Mouse (Mus musculus) adrenal gland, postnatal 10 days (tissue): Measurements from ENCODE around the gene Psd. TPM values are rescaled to one million over a fixed set of nuclear protein-coding genes. Genes with fewer than 3 reads are reported as not detected.

Source experiments
- DNase-seq: peaks from one replicate; pipeline ENCODE4 v3.0.0; 2021; ENCODE audit warnings: mixed read lengths
- long read RNA-seq, 2 experiments: library from polyadenylated mRNA; stranded (forward); transcript quantifications; one replicate each; pipeline ENCODE4 v2.0.0; 2021
- total RNA-seq, 2 experiments: library from RNA; stranded (reverse); gene quantifications; 2 replicates each; pipeline ENCODE4 v1.2.3; 2021

Gene Psd
- 10 to 100 TPM in 1 of 2 experiments, 1 to 10 TPM in 1; 8.2 to 11.9 TPM for total RNA-seq
- long read RNA-seq, experiment 1, partial matches to known transcripts, result 3 of 9 reads
- long read RNA-seq, experiment 1, other reads (novel, unspliced or antisense), result 2 of 9 reads
- long read RNA-seq, experiment 2, partial matches to known transcripts, result 3 of 7 reads
- long read RNA-seq, experiment 2, other reads (novel, unspliced or antisense), result 3 of 7 reads

DNA sequence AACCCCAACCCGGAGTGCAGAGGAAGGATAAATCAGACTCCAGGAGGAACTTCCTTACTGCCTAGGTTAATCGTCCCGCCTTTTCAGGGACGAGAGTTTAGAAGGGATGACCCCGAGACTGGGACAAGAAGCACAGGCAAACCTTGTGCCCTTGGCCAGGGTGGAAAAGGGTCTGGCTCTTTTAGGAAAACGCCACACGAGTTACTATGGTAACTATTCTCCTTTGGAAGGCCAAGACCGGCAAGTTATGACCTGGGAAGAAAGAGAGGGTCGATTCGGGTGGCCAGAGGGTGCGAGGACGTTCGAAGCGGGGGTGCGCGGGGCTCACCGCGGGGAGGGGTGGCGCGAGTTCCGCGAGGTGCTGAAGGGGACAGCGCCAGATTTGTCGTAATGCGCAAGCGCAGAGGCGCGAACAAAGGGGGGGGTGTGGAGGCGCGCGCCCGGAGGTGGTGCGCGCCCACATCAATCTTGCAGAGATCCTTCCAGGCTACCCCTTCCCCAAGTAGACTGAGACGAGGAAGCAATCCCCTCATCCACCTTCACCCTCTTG is at the start of gene Psd:
Gene Psd, minus strand, starts transcription at position 401 of the 550 bp plus-strand sequence.
- DNase-seq, result peak; percentile 83

DNA sequence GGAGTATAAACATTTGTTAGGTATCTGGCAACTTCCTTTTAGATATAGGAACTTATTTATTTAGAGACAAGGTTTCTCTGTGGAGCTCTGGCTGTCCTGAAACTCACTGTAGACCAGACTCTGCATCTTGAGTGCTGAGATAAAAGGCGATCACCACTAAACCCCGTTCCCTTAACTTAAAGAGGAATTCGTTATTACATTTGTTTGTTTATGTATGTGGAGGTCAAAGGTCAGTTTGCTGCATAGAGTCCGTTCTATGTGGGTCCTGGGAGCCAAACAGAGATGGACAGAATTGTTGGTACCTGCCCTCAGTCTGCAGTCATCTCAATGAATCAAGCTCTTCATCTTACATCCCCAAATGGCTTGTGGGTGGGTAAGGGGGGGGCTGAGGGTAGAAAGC is 48.9 kb upstream of the Psd start:
- no peak for DNase-seq

DNA sequence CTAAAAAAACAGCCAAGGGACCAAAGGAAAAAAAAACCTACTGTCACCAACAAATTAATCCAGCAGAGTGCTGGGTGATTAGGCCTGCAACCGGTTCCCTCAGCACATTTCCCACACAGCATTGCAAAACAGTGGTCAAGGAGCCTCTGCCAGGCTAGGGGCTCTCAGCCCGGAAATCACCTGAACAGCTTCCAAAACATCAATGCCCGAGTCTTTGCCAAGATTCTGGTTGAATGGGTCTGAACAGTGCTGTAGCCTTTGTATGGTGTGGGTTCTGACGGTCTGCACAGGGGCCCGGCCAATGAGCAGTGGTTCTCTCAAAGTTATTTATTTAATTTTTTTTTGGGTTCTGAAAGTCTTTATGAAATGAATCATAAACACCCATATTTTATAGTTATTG is 48.5 kb upstream of the Psd start:
- DNase-seq, result no peak

DNA sequence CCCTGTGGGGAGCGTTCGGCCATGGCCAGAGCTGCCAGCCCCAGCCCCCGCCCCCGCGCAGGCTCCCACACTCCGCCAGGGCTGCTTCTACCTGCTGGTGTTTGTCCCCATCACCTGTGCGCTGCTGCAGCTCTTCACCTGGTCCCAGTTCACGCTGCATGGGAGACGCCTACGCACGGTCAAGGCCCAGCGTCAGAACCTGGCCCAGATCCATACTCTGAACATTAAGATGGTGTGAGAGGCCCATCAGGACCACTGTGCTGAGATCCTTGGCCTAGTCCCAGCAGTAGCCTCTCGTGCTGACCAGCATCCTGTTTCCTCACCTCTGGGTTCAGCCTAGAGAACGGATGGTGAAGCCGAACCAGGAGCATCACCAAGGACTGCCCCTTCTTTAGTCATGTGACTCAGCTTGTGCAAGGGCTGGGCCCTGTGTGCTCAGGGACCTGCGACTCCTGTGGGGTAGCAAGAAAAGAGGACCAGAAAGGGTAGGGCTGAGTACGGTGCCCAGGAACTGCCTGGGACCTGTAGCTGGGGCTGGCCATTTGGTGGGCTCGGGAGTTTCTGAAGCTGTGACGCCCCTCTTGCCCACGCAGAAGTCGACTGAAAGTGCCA is 47.6 kb upstream of the Psd start:
- no peak for DNase-seq

DNA sequence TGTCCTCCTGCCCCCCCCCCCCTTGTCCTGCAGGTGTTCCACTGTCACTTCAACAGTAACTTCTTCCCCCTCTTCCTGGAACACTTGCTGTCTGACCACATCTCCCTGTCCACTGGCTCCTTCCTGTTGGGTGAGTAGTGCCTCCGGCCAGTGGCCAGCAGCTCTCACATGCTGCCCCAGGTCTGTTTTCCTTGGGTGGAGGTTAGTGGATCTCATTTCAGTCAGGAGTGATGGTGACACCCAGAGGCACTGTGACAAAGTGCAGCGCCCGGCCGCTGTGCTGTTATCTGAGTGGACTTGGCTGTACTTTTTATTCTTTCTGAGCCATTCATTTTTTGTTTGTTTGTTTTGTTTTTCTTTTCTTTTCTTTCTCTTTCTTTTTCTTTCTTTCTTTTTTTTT is 42.2 kb upstream of the Psd start:
- DNase-seq, result peak; percentile 77

DNA sequence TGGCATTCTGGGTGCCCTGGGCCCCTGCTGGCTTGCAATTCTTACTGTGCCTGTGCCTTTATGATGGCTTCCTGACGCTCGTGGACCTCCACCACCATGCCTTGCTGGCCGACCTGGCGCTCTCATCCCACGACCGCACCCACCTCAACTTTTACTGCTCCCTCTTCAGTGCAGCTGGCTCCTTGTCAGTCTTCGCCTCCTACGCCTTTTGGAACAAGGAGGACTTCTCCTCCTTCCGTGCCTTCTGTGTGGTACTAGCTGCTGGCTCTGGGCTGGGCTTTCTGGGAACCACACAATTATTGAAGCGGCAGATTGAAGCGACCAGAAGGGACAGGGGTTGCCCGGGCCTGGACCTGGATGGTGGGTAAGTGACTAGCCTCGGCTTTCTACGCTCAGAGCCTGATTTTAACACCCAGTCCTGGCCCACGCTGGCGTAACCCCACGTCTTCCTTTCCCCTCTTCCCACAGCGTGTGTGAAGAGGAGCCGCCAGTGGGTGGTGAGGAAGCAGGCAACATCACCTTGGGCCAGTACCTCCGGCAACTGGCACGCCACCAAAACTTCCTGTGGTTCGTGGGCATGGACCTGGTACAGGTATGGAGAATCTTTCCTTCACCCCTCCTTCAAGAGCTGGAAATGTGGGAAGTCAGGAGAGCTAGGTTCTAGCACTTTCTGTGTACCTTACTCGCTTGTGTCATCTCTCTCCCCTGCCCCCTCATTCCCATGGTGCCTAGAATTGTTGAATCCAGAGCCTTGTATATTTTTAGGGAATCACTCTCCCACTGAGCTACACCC is 41.0 kb upstream of the Psd start:
- DNase-seq, result no peak

DNA sequence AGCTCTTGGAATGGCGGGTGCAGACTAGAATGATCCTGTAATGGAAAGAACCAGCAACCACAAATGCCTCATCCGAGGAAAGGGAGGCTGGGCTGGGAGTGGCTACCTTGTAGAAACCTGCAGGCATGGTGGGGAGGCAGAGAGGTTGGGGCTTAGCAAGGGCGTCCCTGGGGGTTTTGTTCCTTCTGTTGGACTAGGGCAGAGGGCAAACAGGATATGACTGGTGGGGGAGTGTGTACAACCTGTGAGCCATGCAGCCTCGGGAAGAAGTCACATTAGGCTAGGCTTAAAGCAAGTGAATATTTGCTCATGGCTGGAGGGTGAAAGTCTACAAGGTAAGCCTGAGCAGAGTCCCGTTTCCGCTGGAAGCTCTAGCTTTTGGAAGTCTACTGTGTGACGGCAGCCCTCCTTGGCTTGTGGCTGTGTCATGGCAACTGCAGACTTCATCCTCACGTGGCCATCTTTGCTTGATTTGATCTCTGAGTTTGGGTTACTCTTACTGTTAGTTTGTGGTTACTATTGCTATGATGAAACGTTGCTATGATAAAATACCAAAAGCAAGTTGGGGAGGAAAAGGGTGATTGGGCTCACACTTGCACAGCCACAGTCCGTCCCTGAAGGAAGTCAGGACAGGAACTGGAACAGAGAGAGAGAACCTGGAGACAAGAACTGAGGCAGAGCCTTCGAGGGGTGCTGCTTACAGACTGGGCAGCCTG is 36.5 kb upstream of the Psd start:
- no peak for DNase-seq

DNA sequence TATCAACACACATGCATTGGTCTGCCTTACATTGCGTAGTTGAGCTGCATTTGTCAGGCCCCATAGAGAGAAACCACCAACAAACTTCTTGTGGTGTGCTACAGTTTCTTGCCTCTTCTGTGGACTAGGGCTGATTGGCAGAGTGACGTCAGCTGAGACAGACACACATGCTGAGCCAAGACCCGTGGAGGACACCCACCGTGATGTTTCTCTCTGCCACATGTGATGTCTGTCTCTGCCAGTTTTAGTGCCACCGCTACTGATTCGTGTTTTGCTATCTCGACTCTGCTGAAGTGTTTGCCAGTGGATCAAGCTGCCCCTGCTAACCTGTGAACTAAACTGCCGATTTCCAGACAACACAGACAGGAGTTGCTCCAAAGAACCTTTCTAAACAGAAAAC is 35.1 kb upstream of the Psd start:
- no peak for DNase-seq

DNA sequence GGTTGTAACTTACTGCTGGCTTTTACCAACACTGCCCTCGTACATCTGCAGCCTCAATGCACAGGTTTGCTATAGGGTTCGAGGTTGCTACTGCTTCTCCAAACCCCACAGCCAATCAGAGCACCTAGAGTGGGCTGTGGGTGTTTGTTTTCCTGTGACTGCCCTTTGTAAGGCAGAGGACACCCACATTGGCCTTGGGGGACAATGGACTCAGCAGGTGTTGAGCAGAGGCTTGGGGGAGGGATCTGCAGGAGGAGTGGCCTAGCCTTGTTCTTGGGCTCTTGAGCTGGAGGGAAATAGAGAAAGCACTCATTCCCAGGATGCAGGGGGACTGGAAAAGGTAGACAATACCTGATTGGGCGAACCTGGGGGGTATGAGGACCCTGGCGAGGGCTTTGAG is 31.4 kb upstream of the Psd start:
- no peak for DNase-seq

DNA sequence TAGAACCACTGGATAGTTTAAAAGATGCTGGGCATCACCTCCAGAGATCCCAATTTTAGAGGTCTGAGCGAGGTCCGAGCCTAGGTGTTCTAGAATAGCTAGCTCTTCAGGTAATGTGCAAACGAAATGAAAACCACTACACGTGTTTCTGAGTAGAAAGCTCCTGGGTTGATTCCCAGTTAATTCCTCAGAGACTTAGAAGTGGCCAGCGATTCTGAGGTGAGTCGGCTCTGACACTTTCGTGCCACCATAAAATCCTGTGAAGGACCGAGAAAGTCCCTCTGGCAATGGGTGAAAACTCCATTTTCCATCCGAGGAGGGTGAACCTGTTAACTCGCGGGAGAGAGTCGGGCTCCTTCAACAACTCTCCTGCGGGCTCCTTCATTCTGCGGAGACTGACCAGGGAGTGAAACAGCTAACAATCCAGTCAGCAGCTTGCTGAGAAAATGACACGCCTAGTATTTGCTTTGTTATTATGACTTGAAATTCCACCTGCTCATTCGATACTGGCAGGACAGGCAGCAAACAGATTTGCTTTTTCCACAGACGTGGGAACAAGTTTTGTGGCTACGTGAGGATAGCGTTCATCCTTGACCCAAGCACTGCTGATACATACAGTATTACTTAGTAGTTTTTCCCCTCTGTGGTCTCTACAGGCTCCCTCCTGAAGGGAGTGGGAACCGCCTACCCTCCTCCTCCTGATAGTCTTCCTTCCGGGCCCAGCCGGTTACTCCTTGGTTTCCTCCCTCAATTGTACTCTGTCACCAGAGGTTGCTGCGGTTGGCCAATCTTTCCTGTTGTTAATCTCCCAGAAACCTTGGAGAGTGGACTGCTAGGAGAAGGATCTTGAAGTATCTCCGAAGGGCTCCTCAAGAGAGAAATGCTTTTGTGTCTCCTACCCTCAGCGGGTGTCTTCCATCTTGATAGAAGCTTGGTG is 30.7 kb upstream of the Psd start:
- DNase-seq, result no peak

DNA sequence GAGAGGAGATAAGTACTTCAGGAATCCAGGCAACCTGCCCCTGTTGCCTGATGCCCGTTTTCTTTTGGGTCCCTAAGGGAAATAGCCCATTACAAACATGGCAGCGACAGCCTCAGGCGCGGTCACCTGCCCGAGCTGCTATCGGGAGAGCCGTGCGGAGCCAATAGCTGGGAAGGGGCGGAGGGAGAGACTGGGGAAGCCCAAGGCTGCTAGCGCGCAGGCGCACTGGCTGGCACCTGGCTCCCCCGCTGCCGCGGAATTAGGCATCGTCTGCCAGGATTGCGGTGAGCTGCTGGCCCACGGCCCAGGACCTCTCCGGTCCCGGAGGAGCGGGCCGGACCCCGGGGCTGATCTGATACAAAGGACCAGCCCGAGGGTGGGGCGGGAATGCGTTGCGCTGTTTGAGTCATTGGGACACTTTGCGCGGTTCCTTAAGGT is 29.8 kb upstream of the Psd start:
- DNase-seq, result peak; percentile 89

DNA sequence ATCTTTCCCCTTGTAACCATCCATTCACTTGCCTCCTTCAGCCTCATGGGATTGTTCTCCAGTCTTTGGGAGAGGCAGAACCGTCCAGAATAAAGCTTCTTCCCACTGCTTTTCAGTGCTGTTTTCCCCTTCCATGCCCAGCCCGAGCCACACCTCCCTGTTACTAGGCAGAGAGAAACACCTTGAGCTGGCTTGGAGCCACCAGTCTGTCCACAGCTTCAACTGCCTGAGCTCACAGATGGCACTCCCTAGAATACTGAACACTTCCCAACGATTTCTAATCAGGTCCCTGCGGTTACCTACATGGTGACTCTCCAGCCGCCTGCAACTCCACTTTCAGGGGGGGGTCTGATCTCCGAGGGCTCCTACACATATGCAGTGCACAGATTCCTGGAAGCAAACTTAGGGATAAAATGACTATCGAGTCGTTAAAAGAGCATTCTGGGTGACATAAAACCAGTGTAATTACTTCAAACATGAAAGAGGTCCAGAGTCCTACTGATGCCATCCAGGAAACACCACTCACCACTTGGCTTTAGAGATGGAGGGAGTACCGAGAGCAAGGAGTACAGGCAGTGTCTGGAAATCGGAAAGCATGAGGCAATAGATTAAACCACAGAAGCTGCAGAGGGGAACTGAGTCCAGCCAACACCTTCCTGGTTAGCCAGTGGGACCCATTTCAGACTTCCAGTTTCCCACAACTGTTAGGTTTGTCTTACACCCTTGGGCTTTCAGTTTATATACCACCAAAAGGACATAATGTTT is 23.4 kb upstream of the Psd start, which contains the start of gene 2310034G01Rik:
Gene 2310034G01Rik, minus strand, starts transcription at position 135 of the 765 bp plus-strand sequence.
- DNase-seq, result no peak

DNA sequence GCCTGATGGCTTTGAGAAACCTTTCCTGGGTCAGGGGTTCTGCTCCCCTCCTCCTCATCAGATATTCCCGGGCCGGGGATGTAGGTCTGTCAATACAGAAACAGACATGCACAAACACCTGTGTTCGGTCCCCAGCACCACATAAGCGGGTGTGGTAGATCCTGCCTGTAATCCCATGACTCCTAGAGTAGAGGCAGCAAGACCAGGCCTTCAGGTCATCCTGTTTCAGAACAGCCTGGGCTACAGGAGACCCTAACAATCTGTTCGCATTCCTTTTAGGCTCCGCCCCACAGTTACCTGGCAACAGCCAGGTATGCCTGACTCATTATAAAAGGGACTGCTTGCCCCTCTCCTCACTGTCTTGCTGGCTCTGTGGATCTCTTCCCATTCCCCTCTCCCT is 22.6 kb upstream of the Psd start:
- no peak for DNase-seq

DNA sequence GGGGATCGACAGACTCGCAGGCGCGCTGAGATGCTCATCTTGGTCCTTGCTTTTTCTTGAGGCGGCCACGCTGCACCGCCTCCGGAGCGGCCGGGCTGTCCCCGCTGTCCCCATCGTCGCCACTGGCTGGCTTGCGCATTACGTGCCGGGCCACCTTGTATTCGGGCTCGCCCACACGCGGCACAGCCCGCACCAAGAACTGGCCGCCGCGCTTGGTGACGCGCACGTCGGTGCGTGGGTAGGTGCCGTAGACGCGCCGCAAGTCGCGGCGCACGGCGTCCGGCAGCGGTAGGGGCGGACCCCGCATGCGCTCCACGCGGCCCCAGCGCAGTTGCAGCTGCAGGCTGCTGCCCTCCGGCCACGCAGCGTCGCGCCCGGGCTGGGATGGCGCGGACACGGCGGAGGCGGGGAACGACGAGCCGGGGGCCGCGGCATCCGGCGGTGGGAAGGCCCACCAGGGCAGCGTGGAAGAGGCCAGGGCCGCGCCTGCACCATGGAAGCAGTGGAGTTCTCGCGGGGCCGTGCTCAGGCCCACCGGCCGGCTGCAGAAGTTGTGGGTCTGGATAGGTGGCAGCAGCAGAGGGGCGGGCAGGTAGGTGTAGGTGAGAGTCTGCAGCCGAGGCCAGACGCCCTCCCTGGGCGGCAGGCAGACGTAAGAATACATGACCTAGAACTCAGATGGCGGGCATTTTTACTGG is 22.0 kb upstream of the Psd start:
- DNase-seq, result peak; percentile 88

DNA sequence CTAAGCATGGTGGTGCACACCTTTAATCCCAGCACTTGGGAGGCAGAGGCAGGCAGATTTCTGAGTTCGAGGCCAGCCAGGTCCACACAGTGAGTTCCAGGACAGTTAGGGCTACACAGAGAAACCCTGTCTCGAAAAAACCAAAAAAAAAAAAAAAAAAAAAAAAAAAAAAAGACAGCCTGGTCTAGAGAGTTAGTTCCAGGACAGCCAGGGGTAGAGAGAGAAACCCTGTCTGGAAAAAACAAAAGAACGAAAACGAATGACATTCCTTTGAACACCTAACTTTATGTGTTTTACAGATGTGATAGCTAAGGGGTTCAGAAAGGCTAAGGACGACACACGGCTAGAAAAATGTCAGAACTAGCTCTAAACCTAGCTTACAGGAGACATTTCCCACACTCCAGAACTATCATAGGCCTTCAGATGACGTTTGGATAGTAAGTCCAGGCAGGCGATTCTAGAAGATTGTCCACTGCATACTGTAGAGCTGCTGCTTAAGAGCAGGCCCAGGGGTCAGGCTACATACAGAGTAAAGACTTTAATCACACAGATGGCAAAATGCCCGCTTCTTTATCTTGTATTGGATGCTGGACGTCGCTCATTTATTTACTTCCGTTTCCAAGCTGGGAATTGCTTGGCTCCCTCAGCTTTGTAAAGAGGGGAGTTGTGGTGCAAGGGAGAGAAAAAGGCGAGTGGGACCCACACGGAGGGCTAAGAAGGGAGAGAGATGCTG is 21.1 kb upstream of the Psd start:
- no peak for DNase-seq

DNA sequence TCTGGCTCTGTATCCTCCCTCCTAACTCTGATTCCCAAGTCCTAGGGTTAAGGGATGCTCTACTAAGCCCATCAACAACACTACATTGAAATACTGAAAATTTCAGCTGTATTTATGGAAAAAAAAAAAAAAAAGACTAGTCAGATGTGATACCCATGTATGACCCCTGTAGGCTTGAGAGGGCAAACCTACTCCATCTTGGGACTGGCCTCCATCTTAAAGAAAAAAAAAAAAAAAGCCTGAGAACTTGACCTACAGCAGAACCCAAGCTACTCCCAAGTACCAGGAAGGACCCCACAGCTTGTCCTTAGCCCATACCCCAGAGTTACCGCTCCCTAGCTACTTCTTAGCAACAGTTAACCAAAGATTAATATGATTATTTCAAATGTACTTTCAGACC is 20.2 kb upstream of the Psd start:
- DNase-seq, result no peak

DNA sequence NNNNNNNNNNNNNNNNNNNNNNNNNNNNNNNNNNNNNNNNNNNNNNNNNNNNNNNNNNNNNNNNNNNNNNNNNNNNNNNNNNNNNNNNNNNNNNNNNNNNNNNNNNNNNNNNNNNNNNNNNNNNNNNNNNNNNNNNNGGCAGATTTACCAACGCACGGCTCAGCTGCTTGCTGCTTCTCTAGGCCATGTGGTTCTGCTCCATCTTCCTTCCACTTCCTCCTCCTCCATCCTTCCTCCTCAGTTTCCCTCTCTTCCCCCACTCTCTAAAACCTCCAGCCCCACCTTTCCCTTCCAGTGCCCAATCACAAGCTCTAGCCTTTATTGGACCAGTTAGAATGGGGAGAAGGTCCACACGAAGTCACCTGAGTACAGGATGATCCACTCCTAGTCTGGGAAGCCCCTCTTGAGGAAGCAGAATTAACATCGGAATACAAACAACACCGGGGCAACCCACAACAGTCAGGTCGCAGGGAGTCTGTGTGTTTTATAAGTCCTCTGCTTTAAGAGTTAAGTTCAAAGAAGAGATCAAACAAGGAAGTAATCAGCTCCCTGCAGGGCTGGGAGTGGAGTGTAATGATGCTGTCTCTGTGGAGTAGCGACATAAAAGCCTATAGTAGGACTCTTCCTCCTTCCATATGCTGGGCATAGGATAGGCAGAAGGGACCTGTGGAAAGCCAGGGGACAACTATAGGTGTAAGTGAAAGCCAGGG is 17.9 kb upstream of the Psd start:
- no peak for DNase-seq

DNA sequence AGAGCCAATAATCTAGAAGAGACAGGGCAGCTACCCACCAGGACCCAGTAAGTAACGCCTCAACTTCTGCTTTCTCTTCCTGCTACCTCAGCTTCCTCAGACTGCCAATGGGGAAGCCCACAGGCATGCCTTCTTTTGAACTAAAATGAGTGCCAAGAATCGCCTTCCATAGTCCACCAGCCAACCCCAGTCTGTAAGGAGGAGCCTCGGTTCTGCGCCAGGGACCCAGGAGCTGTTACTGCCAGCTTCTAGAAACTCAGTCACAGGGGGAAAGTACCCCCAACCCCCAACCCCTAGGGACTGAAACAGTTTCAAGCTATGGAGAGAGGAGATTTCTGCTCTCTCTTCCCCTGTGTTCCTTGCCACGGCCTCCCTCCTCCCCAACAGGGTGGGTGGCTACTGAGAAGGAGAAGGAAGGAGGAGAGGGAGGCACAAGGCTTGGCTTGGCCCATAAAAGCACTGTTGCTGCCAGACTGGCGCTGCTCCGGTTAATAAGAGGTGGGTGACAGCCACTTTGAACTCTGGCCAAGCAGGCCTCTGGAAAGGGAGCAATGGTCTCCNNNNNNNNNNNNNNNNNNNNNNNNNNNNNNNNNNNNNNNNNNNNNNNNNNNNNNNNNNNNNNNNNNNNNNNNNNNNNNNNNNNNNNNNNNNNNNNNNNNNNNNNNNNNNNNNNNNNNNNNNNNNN is 12.5 kb upstream of the Psd start:
- DNase-seq, result peak; percentile 66
